Mouse (Mus musculus) gastrocnemius, postnatal 10 days (tissue): ENCODE results near the gene Tmc6. TPM values are rescaled to one million over a fixed set of nuclear protein-coding genes. Genes with fewer than 3 reads are reported as not detected.

Experiments
- DNase-seq: peaks from one replicate; pipeline ENCODE4 v3.0.0; 2021; ENCODE audit warnings: mixed read lengths
- total RNA-seq, 2 experiments: library from RNA; stranded (reverse); gene quantifications; 2 replicates each; pipeline ENCODE4 v1.2.3; 2021

The Tmc6 gene
- total RNA-seq, 2 experiments from 2014 or later: 17.2 to 20.9 TPM

GRCm38 (mm10) chr11:117780582-117781111 lies 1.4 kb downstream of the Tmc6 start:
- DNase-seq: peak; percentile 82

DNA sequence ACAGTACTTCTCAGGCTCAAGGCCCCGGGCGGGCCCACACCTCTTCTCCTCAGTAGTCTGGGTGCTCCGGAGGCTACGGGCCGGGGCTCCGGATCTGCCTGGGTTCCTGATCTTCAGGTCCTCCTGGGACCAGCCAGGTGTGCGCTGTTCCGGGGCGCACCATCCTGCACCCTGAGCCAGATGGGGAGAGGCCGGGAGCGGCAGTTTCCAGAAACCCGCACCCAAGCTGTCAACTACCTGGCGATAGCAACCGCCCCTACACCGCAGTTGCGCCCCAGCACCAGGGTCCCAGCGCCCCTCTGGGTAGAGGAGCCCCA lies 1.8 kb downstream of the Tmc6 start:
- no peak for DNase-seq

DNA sequence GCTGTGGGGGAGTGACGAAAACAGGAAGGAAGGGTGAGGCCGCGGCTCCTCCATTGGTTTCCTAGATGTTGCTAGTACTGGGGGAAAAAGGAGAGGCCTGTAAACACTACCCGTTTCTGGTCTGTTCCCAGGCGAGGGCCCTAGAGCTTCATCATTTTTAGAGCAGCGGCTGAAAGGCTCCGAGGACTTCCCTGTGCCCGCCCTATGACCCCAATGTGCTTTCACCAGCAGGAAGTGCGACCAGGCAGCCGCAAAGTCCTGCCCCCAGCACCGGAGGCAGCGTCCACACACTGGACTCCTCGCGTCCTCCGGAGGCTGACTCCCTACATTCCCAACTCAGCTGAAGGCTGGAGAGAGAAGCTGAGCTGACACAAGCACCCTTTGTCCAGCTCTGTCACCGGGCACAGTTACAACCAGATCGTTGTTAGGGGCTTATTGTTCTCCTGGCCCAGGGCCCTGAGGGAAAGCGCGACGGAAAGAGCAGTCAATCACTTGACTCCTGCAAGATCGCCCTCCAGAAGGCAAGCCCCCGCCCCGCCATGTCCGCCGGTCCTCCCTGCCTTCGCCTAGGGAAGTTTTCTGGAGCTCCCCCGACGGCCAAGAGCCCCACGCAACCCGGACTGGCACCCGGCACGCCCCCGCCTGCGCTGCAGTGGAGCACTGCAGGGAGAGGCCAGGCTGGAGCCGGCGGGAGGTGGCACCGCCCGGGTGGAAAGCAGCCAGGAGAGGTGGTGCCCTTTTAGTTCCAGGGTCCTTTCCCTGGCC lies 2.4 kb downstream of the Tmc6 start:
- peak; percentile 64 for DNase-seq

DNA sequence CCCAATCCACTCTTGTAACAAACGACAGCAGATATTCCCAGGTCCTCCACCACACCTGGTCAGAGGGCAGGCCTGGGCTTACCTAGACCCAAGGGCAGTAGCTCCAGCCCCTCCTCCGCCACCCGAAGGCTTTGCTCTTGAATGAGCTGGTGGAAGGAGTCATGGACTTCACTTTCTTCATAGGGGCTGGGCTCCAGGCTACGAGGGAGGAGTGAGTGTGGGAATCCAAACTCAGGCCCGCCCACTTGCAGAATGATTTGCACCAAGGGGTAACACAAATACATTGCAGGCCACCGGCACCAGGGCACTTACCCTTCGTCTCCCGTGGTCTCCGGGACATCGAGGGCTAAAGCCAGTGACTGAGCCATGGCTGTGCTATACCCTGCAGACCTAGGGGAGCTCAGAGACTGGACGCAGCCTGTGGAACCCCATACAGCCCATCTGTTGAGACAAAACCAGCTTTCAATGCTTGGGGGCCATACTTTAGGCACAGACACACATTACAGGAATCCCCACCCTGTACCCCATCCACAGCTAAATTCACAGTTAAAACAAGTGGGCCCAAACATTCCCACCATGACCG lies 3.1 kb downstream of the Tmc6 start:
- no peak for DNase-seq

DNA sequence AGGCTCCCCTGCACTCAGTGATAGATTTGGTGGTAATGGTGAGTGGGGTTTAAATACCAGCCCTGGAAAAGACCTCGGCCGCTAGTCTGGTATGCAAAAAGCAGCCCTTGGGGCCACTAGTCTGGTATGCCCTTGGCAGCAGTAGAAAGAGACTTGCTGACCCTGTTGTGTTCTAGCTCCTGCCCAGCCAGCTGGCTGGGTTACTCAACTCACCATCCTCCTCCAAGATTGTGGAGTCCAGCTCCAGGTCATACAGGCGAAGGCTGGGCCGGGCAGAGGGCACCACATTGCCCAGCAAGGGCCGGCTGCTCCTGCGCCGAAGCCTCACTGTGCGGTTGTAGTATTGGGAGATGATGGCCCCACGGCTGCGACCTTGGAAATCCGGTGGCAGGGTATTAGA lies 4.0 kb downstream of the Tmc6 start:
- DNase-seq: no peak

DNA sequence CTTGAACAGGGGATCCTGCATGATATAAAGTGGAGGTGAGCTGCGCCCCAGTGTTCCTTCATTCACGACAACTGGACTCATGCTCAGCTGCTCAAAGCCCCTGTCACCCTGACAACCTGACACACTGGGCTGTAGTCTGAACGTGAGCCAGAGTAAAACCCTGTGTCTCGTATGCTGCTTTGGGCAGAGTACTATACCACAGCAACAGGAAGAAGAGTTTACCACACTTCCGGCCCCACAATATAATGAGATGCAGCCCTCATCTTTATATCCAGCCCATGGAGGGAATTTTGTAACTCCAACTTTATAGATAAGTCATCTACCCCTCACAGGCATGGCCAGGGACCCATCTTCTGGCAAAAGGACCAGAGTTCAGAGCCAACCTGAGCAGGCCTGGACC lies 4.9 kb downstream of the Tmc6 start:
- no peak for DNase-seq

DNA sequence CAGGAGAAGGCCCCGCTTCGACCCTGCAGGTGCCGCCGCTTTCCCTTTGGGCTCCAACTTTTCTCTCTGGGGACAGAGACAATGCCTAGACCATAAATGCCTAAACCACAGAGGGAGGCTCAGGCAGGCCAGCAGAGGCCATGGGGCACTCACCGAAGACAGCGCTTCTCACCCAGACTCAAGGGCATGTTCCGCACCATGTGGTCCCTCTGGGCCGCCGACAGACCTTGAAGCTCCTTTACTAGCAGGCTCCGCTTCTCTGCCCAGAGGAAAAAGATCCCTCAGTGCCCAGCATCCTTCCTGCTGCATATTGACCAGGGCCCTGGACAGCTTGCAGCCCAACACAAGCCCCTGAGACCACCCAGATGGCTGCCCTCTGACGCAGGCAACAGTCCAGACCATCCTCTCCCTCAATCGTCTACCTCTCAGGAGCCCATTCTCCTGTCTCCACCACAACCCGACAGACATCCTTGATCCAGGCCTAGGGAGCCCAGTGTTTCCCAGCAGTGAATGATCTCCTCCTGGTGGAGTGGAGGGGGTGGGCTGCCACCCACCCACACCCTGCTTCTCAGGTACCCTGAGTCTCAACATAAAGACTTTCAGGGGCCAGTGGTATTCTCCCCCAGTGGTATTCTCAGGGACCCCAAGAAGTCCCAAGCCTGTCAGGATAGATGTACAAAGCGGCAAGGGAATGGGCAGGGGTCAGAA lies 5.8 kb downstream of the Tmc6 start:
- no peak for DNase-seq

- DNase-seq: no peak
Measured at GRCm38 (mm10) chr11:117775540-117775939, 6.5 kb downstream of the Tmc6 start.

GRCm38 (mm10) chr11:117774925-117775324 lies 7.1 kb downstream of the Tmc6 start:
- no peak for DNase-seq

- DNase-seq: no peak
Measured at GRCm38 (mm10) chr11:117772352-117772751, 9.6 kb downstream of the Tmc6 start.

DNA sequence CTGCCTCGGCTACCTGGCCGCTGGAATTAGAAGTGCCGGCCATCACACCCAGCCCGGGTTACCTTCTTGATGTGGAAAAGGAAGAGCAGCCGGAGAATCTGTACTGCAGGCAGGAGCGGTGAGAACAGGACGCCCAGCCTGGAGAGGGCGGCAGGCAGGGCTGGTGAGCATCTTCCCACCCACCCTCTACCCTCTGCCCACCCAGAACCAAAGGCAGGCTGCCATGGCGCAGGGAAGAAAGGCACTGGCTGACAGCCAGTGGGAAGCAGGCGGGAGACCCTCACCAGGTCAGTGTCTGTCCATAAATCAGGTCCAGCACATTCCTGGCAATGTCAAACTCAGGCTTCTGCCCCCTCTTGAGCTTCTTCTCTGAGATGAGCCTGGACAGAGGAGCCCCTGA lies 11.6 kb downstream of the Tmc6 start:
- no peak for DNase-seq

- DNase-seq: no peak
Measured at GRCm38 (mm10) chr11:117769683-117770047, 12.3 kb downstream of the Tmc6 start.

GRCm38 (mm10) chr11:117768725-117769682 lies 13.0 kb downstream of the Tmc6 start:
- no peak for DNase-seq

DNA sequence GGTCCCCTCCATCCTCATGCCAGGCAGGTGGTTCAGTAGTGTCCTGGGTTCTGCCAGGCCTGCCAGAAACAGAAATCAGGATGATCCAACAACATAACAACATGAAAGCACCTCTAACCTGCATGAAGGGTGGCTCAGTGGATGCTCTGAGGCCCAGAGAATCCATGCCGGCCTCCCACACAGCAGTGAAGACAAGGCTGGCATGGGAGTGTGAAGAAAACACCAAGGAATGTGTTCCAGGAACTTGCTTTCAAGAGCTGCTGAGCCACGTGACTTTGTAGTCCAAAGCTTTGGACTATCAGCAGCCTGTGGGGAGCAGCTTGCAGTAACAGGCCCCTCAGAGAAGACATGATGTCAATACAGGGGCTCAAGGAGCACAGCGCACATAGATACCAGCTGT lies 15.7 kb downstream of the Tmc6 start:
- DNase-seq: no peak

- no peak for DNase-seq
Measured at GRCm38 (mm10) chr11:117765361-117765760, 16.6 kb downstream of the Tmc6 start.

DNA sequence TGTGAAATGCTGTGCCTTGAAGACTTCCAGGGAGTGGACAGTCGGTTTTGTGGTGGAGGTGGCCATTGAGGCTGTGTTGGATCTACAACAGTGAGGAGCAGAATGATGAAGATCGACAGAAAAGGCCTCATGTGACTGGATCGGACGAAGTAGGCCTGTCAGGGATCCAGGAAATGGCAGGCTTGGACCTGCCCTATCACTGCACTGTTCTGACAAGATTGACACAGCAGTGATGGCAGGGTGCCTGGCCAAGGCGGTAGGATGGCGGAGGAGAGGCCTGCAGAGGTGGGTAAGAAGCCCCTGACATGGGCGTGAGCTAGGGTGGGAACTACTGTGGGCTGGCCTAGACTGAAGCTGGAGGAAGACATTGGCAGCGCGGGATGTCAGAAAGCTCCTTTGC lies 17.7 kb downstream of the Tmc6 start:
- no peak for DNase-seq

DNA sequence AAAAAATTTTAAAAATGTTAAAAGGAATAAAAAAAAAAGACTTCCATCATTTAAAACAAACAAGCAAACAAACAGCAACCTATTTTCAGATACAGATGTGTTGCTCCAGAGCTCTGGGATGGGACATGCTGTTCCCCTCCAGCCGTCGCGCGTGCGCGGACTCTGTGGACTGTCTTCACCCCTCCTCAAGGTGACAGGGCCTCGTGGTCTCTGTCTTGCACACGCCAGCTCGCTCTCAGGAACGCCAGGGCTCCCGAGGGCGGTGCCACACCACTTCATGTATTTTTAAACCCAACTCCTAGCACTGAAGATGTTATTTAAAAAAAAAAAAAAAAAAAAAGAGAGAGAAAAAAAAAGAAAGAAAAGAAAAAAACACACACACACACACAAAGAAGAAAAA lies 19.8 kb downstream of the Tmc6 start:
- DNase-seq: no peak

GRCm38 (mm10) chr11:117761801-117762200 lies 20.2 kb downstream of the Tmc6 start:
- DNase-seq: no peak

- no peak for DNase-seq
Measured at GRCm38 (mm10) chr11:117760374-117761119, 21.5 kb downstream of the Tmc6 start.

DNA sequence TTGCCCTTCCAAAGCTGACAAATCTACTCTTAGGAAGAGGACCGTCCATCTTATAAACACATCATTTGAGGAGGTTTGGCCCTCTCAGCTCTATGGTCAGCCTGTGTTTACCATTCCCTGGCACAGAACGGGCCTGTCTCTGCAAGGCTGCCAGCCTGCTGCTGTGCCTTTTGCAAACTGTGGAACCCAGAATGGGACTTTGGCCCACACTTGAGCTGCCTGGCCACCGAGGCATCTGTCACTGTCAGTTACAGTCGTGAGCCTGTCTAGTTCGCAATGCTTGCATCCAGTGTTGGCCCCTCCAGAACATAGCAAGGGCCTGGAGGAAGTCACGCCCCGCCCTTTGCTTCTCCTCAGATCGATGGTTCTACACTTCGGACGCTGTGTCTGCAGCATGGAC lies 22.7 kb downstream of the Tmc6 start:
- no peak for DNase-seq

DNA sequence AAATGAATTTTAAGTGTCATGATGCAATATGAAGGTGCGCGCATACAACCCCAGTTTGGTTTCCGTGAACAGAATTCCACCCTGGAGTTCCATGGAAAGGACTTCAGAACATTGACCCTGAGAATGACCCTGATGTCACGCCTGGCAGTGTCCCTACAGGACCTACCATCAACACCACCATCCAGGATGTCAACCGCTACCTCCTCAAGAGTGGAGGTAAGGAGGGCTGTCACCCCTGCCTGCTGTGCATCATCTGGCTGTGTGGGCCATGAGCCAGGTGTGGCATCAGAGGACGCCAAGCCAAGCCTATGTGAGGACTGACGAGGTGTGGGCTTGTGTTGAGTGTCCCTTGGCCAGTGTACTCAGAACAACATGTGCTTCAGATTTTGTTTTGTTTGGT lies 26.1 kb downstream of the Tmc6 start:
- DNase-seq: no peak

DNA sequence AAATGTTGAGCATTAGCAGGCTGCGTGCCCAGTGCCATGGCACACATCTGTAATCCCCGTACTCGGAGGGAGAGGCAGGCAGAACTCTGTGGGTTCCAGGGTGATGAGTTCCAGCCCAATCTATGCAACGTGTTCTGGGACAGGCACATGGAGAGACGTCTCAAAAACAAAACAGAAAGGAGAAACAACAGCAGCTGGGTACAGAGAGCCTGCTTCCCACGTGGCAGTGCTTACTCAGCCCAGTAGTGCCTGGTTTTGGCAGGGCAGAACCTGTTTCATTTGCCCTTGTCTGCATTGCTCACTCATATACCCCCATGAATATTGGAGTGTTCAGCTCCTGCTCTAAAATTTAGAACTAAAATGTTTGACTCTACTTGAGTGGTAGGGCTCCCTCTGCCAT lies 30.5 kb downstream of the Tmc6 start:
- no peak for DNase-seq
